Comparison of ENCODE assay signal across 23 mouse cellular contexts in genomic region chr5:74923337-74923736, GRCm38 (mm10).
"Had no signal": no experiment of that assay in that cellular context is flagged by ENCODE, and none has a peak within 500 bp of the region (broad histone marks: within the 10 kb centered on the region; RNA-seq: fewer than 3 reads in every experiment).

No protein-coding gene starts in this region.

- H3K4me1 ChIP-seq: liver, embryonic 15.5 days; lung, embryonic 15.5 days; midbrain, embryonic 12.5 days; midbrain, embryonic 15.5 days; neural tube, embryonic 12.5 days; neural tube, embryonic 15.5 days had no signal

- H3K4me3 ChIP-seq: limb, embryonic 10.5 days; limb, embryonic 13.5 days; liver, embryonic 12.5 days; liver, embryonic 15.5 days; lung, embryonic 15.5 days; midbrain, embryonic 12.5 days; midbrain, embryonic 15.5 days; neural tube, embryonic 12.5 days; neural tube, embryonic 15.5 days had no signal

- DNase-seq: kidney, adult 8-10 months; kidney, postnatal 14 days; kidney, postnatal 4 days; liver; lung, adult 18-20 months; lung, postnatal 14 days; right cerebral cortex, adult 18-20 months; right cerebral cortex, postnatal 14 days; right cerebral cortex, postnatal 4 days; thymus, adult 2 months; thymus, postnatal 14 days; thymus, postnatal 4 days had no signal

- H3K4me2 ChIP-seq: limb, embryonic 13.5 days; liver, embryonic 12.5 days; liver, embryonic 15.5 days; lung, embryonic 15.5 days; midbrain, embryonic 12.5 days; midbrain, embryonic 15.5 days; neural tube, embryonic 12.5 days; neural tube, embryonic 15.5 days had no signal

- H3K36me3 ChIP-seq: limb, embryonic 10.5 days; limb, embryonic 13.5 days; liver, embryonic 12.5 days; liver, embryonic 15.5 days; lung, embryonic 15.5 days; midbrain, embryonic 12.5 days; midbrain, embryonic 15.5 days; neural tube, embryonic 12.5 days; neural tube, embryonic 15.5 days had no signal

- ATAC-seq: liver, embryonic 12.5 days; midbrain, embryonic 15.5 days had no signal

- H3K9ac ChIP-seq: limb, embryonic 13.5 days; liver, embryonic 12.5 days; liver, embryonic 15.5 days; lung, embryonic 15.5 days; midbrain, embryonic 12.5 days; midbrain, embryonic 15.5 days; neural tube, embryonic 12.5 days; neural tube, embryonic 15.5 days had no signal

- H3K9me3 ChIP-seq: limb, embryonic 10.5 days; limb, embryonic 13.5 days; liver, embryonic 12.5 days; liver, embryonic 15.5 days; lung, embryonic 15.5 days; midbrain, embryonic 12.5 days; midbrain, embryonic 15.5 days; neural tube, embryonic 12.5 days; neural tube, embryonic 15.5 days had no signal

- H3K27me3 ChIP-seq: limb, embryonic 13.5 days; liver, embryonic 12.5 days; liver, embryonic 15.5 days; lung, embryonic 15.5 days; midbrain, embryonic 12.5 days; midbrain, embryonic 15.5 days; neural tube, embryonic 12.5 days; neural tube, embryonic 15.5 days had no signal

- H3K27ac ChIP-seq: limb, embryonic 10.5 days; limb, embryonic 13.5 days; liver, embryonic 12.5 days; liver, embryonic 15.5 days; lung, embryonic 15.5 days; macrophage; midbrain, embryonic 12.5 days; midbrain, embryonic 15.5 days; neural tube, embryonic 12.5 days; neural tube, embryonic 15.5 days; stomach, postnatal 0 days had no signal
